In the genomic region with DNA sequence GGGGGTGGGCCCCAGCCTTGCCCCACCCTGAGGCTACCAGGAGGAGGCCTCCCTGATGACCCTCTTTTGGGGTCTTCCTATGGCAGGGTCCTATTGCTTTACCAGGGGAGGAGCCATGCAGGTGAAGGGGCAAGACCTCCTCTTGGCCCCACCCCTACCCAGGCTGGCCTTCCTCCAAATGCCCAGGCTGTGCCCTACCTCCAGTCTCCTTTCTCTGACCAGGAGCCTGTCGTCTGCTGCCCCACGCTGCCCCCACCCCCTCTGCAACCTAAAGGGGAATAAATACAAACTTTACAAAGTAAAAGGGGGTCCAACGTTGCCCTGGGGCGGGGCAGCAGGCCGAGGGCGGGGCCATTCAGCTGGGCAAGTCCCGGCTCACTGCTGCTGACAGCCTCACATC, we compare ENCODE assay signal across 24 mouse cellular contexts. TPM values are rescaled to one million over a fixed set of nuclear protein-coding genes. Genes with fewer than 3 reads are reported as not detected.
A peak's percentile ranks its signal among the peaks of the same experiment; 100 is the strongest.
DNase-seq lines count a peak whose midpoint lies in the region; ATAC-seq and TF ChIP-seq lines count a peak whose summit lies in the region.
"Had no signal": no experiment of that assay in that cellular context is flagged by ENCODE, and none has a peak within 500 bp of the region (broad histone marks: within the 10 kb centered on the region; RNA-seq: fewer than 3 reads in every experiment).

No protein-coding gene starts in this region.

- TF ChIP-seq CTCF in layer of hippocampus, adult 2 months (conservative IDR thresholded peaks at IDR 0.05) = no peak
- no peak for TF ChIP-seq CTCF in forebrain, postnatal 0 days (IDR thresholded peaks at IDR 0.05; ENCODE audit: low read depth)

- H3K9ac ChIP-seq in heart, embryonic 12.5 days = no peak overlapping the region
- H3K9ac ChIP-seq in forebrain, postnatal 0 days = no peak overlapping the region
- H3K9ac ChIP-seq: limb, embryonic 13.5 days; stomach, embryonic 15.5 days had no signal

- no peak for ATAC-seq in heart, embryonic 12.5 days (ENCODE audit: insufficient number of reproducible peaks, low FRiP score)
- ATAC-seq in forebrain, postnatal 0 days = no peak
- ATAC-seq: midbrain, embryonic 16.5 days had no signal

- no peaks in the 10 kb centered on the region for H3K9me3 ChIP-seq in heart, embryonic 10.5 days
- H3K9me3 ChIP-seq in heart, embryonic 12.5 days (replicated peaks) = no peaks in the 10 kb centered on the region
- no peaks in the 10 kb centered on the region for H3K9me3 ChIP-seq in forebrain, postnatal 0 days (ENCODE audit: low read length)
- H3K9me3 ChIP-seq: embryonic facial prominence, embryonic 10.5 days; hindbrain, embryonic 13.5 days; limb, embryonic 13.5 days; stomach, embryonic 15.5 days had no signal

- H3K4me2 ChIP-seq in heart, embryonic 12.5 days = no peak overlapping the region
- no peak overlapping the region for H3K4me2 ChIP-seq in forebrain, postnatal 0 days (ENCODE audit: low read depth)
- H3K4me2 ChIP-seq: heart, embryonic 11.5 days; hindbrain, embryonic 13.5 days; limb, embryonic 13.5 days; stomach, embryonic 15.5 days had no signal

- H3K4me3 ChIP-seq in heart, embryonic 10.5 days = no peak overlapping the region
- H3K4me3 ChIP-seq in heart, embryonic 12.5 days = no peak overlapping the region
- no peak overlapping the region for H3K4me3 ChIP-seq in layer of hippocampus, adult 2 months
- no peak overlapping the region for H3K4me3 ChIP-seq in forebrain, postnatal 0 days (ENCODE audit: low read depth, low read length)
- H3K4me3 ChIP-seq: embryonic facial prominence, embryonic 10.5 days; gastrocnemius, adult 2 months; hindbrain, embryonic 13.5 days; limb, embryonic 13.5 days; stomach, embryonic 15.5 days had no signal

- H3K36me3 ChIP-seq in heart, embryonic 10.5 days = peaks cover 82% of the 10 kb centered on the region
- peaks cover 84% of the 10 kb centered on the region for H3K36me3 ChIP-seq in heart, embryonic 12.5 days
- H3K36me3 ChIP-seq in forebrain, postnatal 0 days (ENCODE audit: insufficient read depth) = peaks cover 61% of the 10 kb centered on the region

- no peak for DNase-seq in heart, embryonic 10.5 days (ENCODE audit: low spot score)
- no peak for DNase-seq in layer of hippocampus, adult 2 months (ENCODE audit: low spot score in 2 of 2)
- DNase-seq in layer of hippocampus, adult 8-10 months (ENCODE audit: low spot score in 2 of 2) = no peak
- DNase-seq in cerebellum, postnatal 10 days = peak; percentile 55 to 60
- peak; percentile 62 to 80 for DNase-seq in kidney, postnatal 25 days
- DNase-seq in forebrain, postnatal 0 days = no peak
- DNase-seq: adrenal gland, postnatal 25 days; B cell, adult 2 months; gastrocnemius, adult 2 months; heart, postnatal 14 days; layer of hippocampus, adult 9-11 months; lung, adult 2 months; lung, postnatal 36 days; retina, postnatal 1 day; thymus, adult 2 months had no signal

- H3K27ac ChIP-seq in heart, embryonic 10.5 days = peak overlapping the region; percentile 29; the same call in 1 of the 2 replicates
- no peak overlapping the region for H3K27ac ChIP-seq in heart, embryonic 12.5 days (ENCODE audit: poor library complexity, severe bottlenecking)
- peak overlapping the region; percentile 69; the same call in 1 of the 2 replicates for H3K27ac ChIP-seq in layer of hippocampus, adult 2 months
- H3K27ac ChIP-seq in forebrain, postnatal 0 days (ENCODE audit: low read depth, low read length) = no peak overlapping the region
- H3K27ac ChIP-seq: embryonic facial prominence, embryonic 10.5 days; hindbrain, embryonic 13.5 days; limb, embryonic 13.5 days had no signal

- no peaks in the 10 kb centered on the region for H3K27me3 ChIP-seq in heart, embryonic 10.5 days (ENCODE audit: insufficient read depth, poor library complexity, severe bottlenecking)
- no peaks in the 10 kb centered on the region for H3K27me3 ChIP-seq in heart, embryonic 12.5 days (replicated peaks)
- no peaks in the 10 kb centered on the region for H3K27me3 ChIP-seq in forebrain, postnatal 0 days (ENCODE audit: insufficient read depth, low read length)
- H3K27me3 ChIP-seq: hindbrain, embryonic 13.5 days; limb, embryonic 13.5 days; stomach, embryonic 15.5 days had no signal

- WGBS in heart, embryonic 10.5 days = 80% methylated on average over 7 of the region's 7 CpGs
- 81% methylated on average over 7 of the region's 7 CpGs for WGBS in heart, embryonic 12.5 days
- 85% methylated on average over 7 of the region's 7 CpGs for WGBS in forebrain, postnatal 0 days

- no peaks in the 10 kb centered on the region for H3K4me1 ChIP-seq in heart, embryonic 10.5 days
- H3K4me1 ChIP-seq in heart, embryonic 12.5 days (replicated peaks) = 0 out of 2 replicates have a peak, but pooled peaks cover 3% of the 10 kb centered on the region
- no peaks in the 10 kb centered on the region for H3K4me1 ChIP-seq in forebrain, postnatal 0 days (ENCODE audit: insufficient read depth)
- H3K4me1 ChIP-seq: embryonic facial prominence, embryonic 10.5 days; limb, embryonic 13.5 days had no signal

RNA-seq across cellular contexts. Expression of a gene that starts 12.2 kb away (rescaled TPM):
- 13.3 and 19.7 TPM in 2 replicates for polyA plus RNA-seq in heart, embryonic 10.5 days (2016; fragmentation: Nextera tagmentation; extraction: Ambion mirVana)
- polyA plus RNA-seq in heart, embryonic 12.5 days (2016; fragmentation: Nextera tagmentation; extraction: Ambion mirVana) = 19.6 and 29.4 TPM in 2 replicates
- total RNA-seq in layer of hippocampus, adult 2 months (2021) = 1 to 10 TPM; 1.8 to 2.2 TPM
- total RNA-seq in layer of hippocampus, adult 8-10 months (2022) = 1 to 10 TPM; 2.0 to 2.6 (median 2.3) TPM
- 4.0 and 5.2 TPM in 2 replicates for total RNA-seq in forebrain, postnatal 0 days (2014; rRNA removed)
- polyA plus RNA-seq in forebrain, postnatal 0 days (2015; fragmentation: Nextera tagmentation; extraction: Ambion mirVana) = 1.5 and 2.0 TPM in 2 replicates

RNA-seq across cellular contexts. Expression of a gene that starts 21.8 kb away (rescaled TPM):
- polyA plus RNA-seq in heart, embryonic 10.5 days (2016; fragmentation: Nextera tagmentation; extraction: Ambion mirVana) = 0.22 and 0.24 TPM in 2 replicates
- polyA plus RNA-seq in heart, embryonic 12.5 days (2016; fragmentation: Nextera tagmentation; extraction: Ambion mirVana) = 0.14 and 0.15 TPM in 2 replicates
- 10 to 100 TPM; 52.3 to 55.5 TPM for total RNA-seq in layer of hippocampus, adult 2 months (2021)
- 10 to 100 TPM; 47.3 to 63.6 (median 51.9) TPM for total RNA-seq in layer of hippocampus, adult 8-10 months (2022)
- 34.9 and 40.0 TPM in 2 replicates for total RNA-seq in forebrain, postnatal 0 days (2014; rRNA removed)
- 4.0 and 5.9 TPM in 2 replicates for polyA plus RNA-seq in forebrain, postnatal 0 days (2015; fragmentation: Nextera tagmentation; extraction: Ambion mirVana)
- total RNA-seq: gastrocnemius, adult 2 months had no signal
- polyA plus RNA-seq: gonadal fat pad, adult 2 months had no signal

RNA-seq across cellular contexts. Expression of a gene that starts 23.0 kb away (rescaled TPM):
- polyA plus RNA-seq in heart, embryonic 10.5 days (2016; fragmentation: Nextera tagmentation; extraction: Ambion mirVana) = 112 and 124 TPM in 2 replicates
- 87.3 and 91.9 TPM in 2 replicates for polyA plus RNA-seq in heart, embryonic 12.5 days (2016; fragmentation: Nextera tagmentation; extraction: Ambion mirVana)
- total RNA-seq in layer of hippocampus, adult 2 months (2021) = 100 to 1,000 TPM; 148 to 155 TPM
- total RNA-seq in layer of hippocampus, adult 8-10 months (2022) = 100 to 1,000 TPM; 147 to 166 (median 151) TPM
- 56.6 and 65.7 TPM in 2 replicates for total RNA-seq in forebrain, postnatal 0 days (2014; rRNA removed)
- 129 and 137 TPM in 2 replicates for polyA plus RNA-seq in forebrain, postnatal 0 days (2015; fragmentation: Nextera tagmentation; extraction: Ambion mirVana)

RNA-seq across cellular contexts. Expression of a gene that starts 45.2 kb away (rescaled TPM):
- polyA plus RNA-seq in heart, embryonic 10.5 days (2016; fragmentation: Nextera tagmentation; extraction: Ambion mirVana) = 0.16 and 0.30 TPM in 2 replicates
- 0.14 and 0.28 TPM in 2 replicates for polyA plus RNA-seq in heart, embryonic 12.5 days (2016; fragmentation: Nextera tagmentation; extraction: Ambion mirVana)
- 100 to 1,000 TPM; 103 to 121 TPM for total RNA-seq in layer of hippocampus, adult 2 months (2021)
- total RNA-seq in layer of hippocampus, adult 8-10 months (2022) = 100 to 1,000 TPM in 2 of 4 experiments, 10 to 100 TPM in 2; 93.0 to 128 (median 106) TPM
- total RNA-seq in forebrain, postnatal 0 days (2014; rRNA removed) = 53.4 and 64.8 TPM in 2 replicates
- polyA plus RNA-seq in forebrain, postnatal 0 days (2015; fragmentation: Nextera tagmentation; extraction: Ambion mirVana) = 51.1 and 61.5 TPM in 2 replicates
- total RNA-seq: gastrocnemius, adult 2 months; heart, postnatal 14 days; megakaryocyte-erythroid progenitor cell, adult 5-6 weeks had no signal
- polyA plus RNA-seq: gonadal fat pad, adult 2 months; lung, adult 2 months; thymus, adult 2 months had no signal

RNA-seq across cellular contexts. Expression of a gene that starts 57.5 kb away (rescaled TPM):
- 18.2 and 31.3 TPM in 2 replicates for polyA plus RNA-seq in heart, embryonic 10.5 days (2016; fragmentation: Nextera tagmentation; extraction: Ambion mirVana)
- 36.8 and 38.2 TPM in 2 replicates for polyA plus RNA-seq in heart, embryonic 12.5 days (2016; fragmentation: Nextera tagmentation; extraction: Ambion mirVana)
- 10 to 100 TPM; 16.0 to 16.6 TPM for total RNA-seq in layer of hippocampus, adult 2 months (2021)
- total RNA-seq in layer of hippocampus, adult 8-10 months (2022) = 10 to 100 TPM in 2 of 4 experiments, 1 to 10 TPM in 2; 8.3 to 14.6 (median 11.2) TPM
- total RNA-seq in forebrain, postnatal 0 days (2014; rRNA removed) = 7.2 and 12.2 TPM in 2 replicates
- 1.1 and 2.0 TPM in 2 replicates for polyA plus RNA-seq in forebrain, postnatal 0 days (2015; fragmentation: Nextera tagmentation; extraction: Ambion mirVana)

Comparison
In these comparisons a context has a peak if more than half of its experiments do, and no peak if none do; other contexts are left out.
1. H3K27ac ChIP-seq: peak in heart, embryonic 10.5 days (single experiment) and layer of hippocampus, adult 2 months (single experiment); none in heart, embryonic 12.5 days (single experiment) and forebrain, postnatal 0 days (single experiment).
2. DNase-seq: peak in cerebellum, postnatal 10 days (2 of 2) and kidney, postnatal 25 days (2 of 2); none in heart, embryonic 10.5 days (single experiment), layer of hippocampus, adult 2 months (0 of 2), layer of hippocampus, adult 8-10 months (0 of 2) and forebrain, postnatal 0 days (single experiment).